Mouse (Mus musculus) gastrocnemius, postnatal 36 days (tissue): Measurements from ENCODE around the gene Dr1. TPM values are rescaled to one million over a fixed set of nuclear protein-coding genes. Genes with fewer than 3 reads are reported as not detected.

Source experiments
- total RNA-seq, 2 experiments: library from RNA; stranded (reverse); gene quantifications; 2 replicates each; pipeline ENCODE4 v1.2.3; 2021

Gene Dr1
- total RNA-seq, 2 experiments from 2014 or later = 13.6 to 13.9 TPM

Other genes with a start within 250 kb of the Dr1 start
- 10 to 100 TPM in 1 of 2 experiments, 1 to 10 TPM in 1; 7.9 to 11.3 TPM for gene Mtf2, start 203.2 kb upstream of the Dr1 start, total RNA-seq
- gene Tmed5, start 136.3 kb upstream of the Dr1 start, total RNA-seq = 10 to 100 TPM; 19.8 to 28.4 TPM
- gene Ccdc18, start 136.0 kb upstream of the Dr1 start, total RNA-seq = under 1 TPM; 0.07 to 0.36 TPM
- 1 to 10 TPM; 3.1 to 3.6 TPM for gene Pigg, start 43.7 kb downstream of the Dr1 start, total RNA-seq
- gene Gm42517, start 99.0 kb downstream of the Dr1 start, total RNA-seq = under 1 TPM; 0.36 to 0.39 TPM
- not detected for gene Pde6b, start 119.5 kb downstream of the Dr1 start, total RNA-seq
- gene Atp5k, start 165.6 kb downstream of the Dr1 start, total RNA-seq = 100 to 1,000 TPM; 675 to 775 TPM
- 1 to 10 TPM in 1 of 2 experiments, under 1 TPM in 1; 0.66 to 1.1 TPM for gene Mfsd7a, start 180.0 kb downstream of the Dr1 start, total RNA-seq
- gene Pcgf3, start 192.3 kb downstream of the Dr1 start, total RNA-seq = 10 to 100 TPM; 32.9 to 35.3 TPM